Mouse (Mus musculus): ENCODE data around the gene Klc3.

DNA sequence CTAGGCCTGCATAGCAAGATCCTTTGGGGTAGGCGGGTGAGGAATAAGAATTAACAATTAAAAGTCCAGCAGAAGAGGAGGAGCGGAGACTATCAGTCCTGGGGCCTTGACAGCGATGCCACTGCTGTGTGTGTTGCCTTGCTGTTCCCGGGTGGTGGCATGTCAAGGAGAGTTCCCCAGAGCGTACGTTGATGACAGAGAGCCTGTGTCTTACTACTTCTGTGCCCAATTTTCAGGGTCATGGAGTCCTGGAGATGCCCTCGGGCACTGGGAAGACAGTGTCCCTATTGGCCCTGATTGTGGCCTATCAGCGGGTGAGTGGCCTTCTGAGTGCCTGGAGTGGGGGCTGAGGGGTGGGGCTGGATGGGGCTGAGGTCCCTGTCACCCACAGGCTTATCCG is 20.2 kb downstream of the Klc3 start:
- TF ChIP-seq MYC (IDR thresholded peaks at IDR 0.05; ENCODE audit: low read depth, low read length): no peak
- TF ChIP-seq POLR2A (IDR thresholded peaks at IDR 0.05; ENCODE audit: low read depth, low read length): no peak
- TF ChIP-seq MAZ (IDR thresholded peaks at IDR 0.05; ENCODE audit: low read depth, low read length): no peak
- no peak for TF ChIP-seq EP300 (IDR thresholded peaks at IDR 0.05; ENCODE audit: low read length)
- TF ChIP-seq CTCF (conservative IDR thresholded peaks at IDR 0.05 in 1 of 2, IDR thresholded peaks at IDR 0.05 in 1 of 2; ENCODE audit: low read depth in 2 of 2, low read length in 2 of 2): no peak
- no peak for TF ChIP-seq POLR2AphosphoS2 (IDR thresholded peaks at IDR 0.05; ENCODE audit: low read depth, low read length)
- no peak for TF ChIP-seq MEF2A (IDR thresholded peaks at IDR 0.05; ENCODE audit: borderline replicate concordance, low read depth, low read length)
- no peak for TF ChIP-seq ZNF384 (IDR thresholded peaks at IDR 0.05; ENCODE audit: low read depth, low read length)
- no peak for TF ChIP-seq HCFC1 (IDR thresholded peaks at IDR 0.05; ENCODE audit: low read depth, low read length)
- TF ChIP-seq UBTF (IDR thresholded peaks at IDR 0.05; ENCODE audit: low read depth, low read length): no peak
- TF ChIP-seq E2F4 (IDR thresholded peaks at IDR 0.05; ENCODE audit: insufficient replicate concordance, low read depth, low read length): no peak
